In the genomic region with DNA sequence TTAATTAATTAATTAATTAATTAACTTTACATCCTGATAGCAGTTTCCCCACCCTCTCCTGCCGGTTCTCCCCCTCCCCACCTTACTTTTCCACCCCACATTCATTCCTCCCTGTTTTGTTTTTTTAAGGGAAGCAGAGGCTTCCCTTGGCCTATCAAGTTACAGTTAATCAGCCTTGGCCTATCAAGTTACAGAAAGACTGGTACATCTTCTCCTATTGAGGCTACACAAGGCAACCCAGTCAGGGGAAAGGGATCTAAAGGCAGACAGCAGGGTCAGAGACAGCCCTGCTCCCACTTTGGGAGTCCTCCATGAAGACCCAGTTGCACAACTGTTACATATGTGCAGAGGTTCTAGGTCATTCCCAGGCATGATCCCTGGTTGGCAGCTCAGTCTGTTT, we compare ENCODE assay signal across 29 mouse cellular contexts.
DNase-seq lines count a peak whose midpoint lies in the region; ATAC-seq and TF ChIP-seq lines count a peak whose summit lies in the region.
"Had no signal": no experiment of that assay in that cellular context is flagged by ENCODE, and none has a peak within 500 bp of the region (broad histone marks: within the 10 kb centered on the region; RNA-seq: fewer than 3 reads in every experiment).

No protein-coding gene starts in this region.

- WGBS in kidney, embryonic 14.5 days, result 5% methylated on average over 1 of the region's 1 CpGs
- 8% methylated on average over 1 of the region's 1 CpGs for WGBS in kidney, postnatal 0 days
- WGBS in embryonic facial prominence, embryonic 11.5 days, result 13% methylated on average over 1 of the region's 1 CpGs

- no peaks in the 10 kb centered on the region for H3K27me3 ChIP-seq in kidney, embryonic 14.5 days (ENCODE audit: control insufficient read depth, insufficient read depth, low read length)
- no peaks in the 10 kb centered on the region for H3K27me3 ChIP-seq in kidney, postnatal 0 days (ENCODE audit: insufficient read depth, low read length)
- H3K27me3 ChIP-seq in embryonic facial prominence, embryonic 11.5 days (ENCODE audit: control insufficient read depth, insufficient read depth, low read length), result no peaks in the 10 kb centered on the region
- H3K27me3 ChIP-seq: CH12.LX; forebrain, embryonic 13.5 days; heart, embryonic 12.5 days; heart, embryonic 15.5 days; hindbrain, embryonic 13.5 days; intestine, embryonic 15.5 days; Patski had no signal

- no peak overlapping the region for H3K27ac ChIP-seq in kidney, embryonic 14.5 days (ENCODE audit: low read depth, low read length)
- H3K27ac ChIP-seq in kidney, postnatal 0 days, result no peak overlapping the region
- no peak overlapping the region for H3K27ac ChIP-seq in embryonic facial prominence, embryonic 11.5 days (replicated peaks; ENCODE audit: low read depth, low read length)
- H3K27ac ChIP-seq: forebrain, embryonic 10.5 days; forebrain, embryonic 13.5 days; gastrocnemius, adult 2 months; heart, embryonic 15.5 days; hindbrain, embryonic 10.5 days; hindbrain, embryonic 13.5 days; intestine, embryonic 15.5 days had no signal

- TF ChIP-seq CTCF in kidney, postnatal 0 days (IDR thresholded peaks at IDR 0.05; ENCODE audit: low read depth), result no peak

- peak; percentile 94 for ATAC-seq in kidney, embryonic 14.5 days (ENCODE audit: low FRiP score, low TSS enrichment)
- ATAC-seq in kidney, postnatal 0 days (replicated peaks; ENCODE audit: low FRiP score, low read depth), result peak; percentile 59
- 0 out of 2 replicates have a peak, but pooled peaks have one; percentile 59 for ATAC-seq in embryonic facial prominence, embryonic 11.5 days (replicated peaks; ENCODE audit: insufficient number of reproducible peaks, low FRiP score, low TSS enrichment, low read depth)
- ATAC-seq: forebrain, embryonic 13.5 days; forebrain, embryonic 16.5 days; hindbrain, embryonic 16.5 days; intestine, embryonic 15.5 days; Patski had no signal

- H3K4me3 ChIP-seq in kidney, embryonic 14.5 days (ENCODE audit: low read length), result no peak overlapping the region
- H3K4me3 ChIP-seq in kidney, postnatal 0 days (replicated peaks; ENCODE audit: low read depth, low read length), result no peak overlapping the region
- H3K4me3 ChIP-seq in embryonic facial prominence, embryonic 11.5 days (ENCODE audit: low read depth, low read length), result no peak overlapping the region
- H3K4me3 ChIP-seq: forebrain, embryonic 10.5 days; forebrain, embryonic 13.5 days; gastrocnemius, adult 2 months; heart, embryonic 12.5 days; heart, embryonic 15.5 days; hindbrain, embryonic 10.5 days; hindbrain, embryonic 13.5 days; intestine, embryonic 15.5 days had no signal

- H3K9me3 ChIP-seq in kidney, embryonic 14.5 days (ENCODE audit: control insufficient read depth, low read length), result no peaks in the 10 kb centered on the region
- H3K9me3 ChIP-seq in kidney, postnatal 0 days (replicated peaks; ENCODE audit: low read length), result no peaks in the 10 kb centered on the region
- no peaks in the 10 kb centered on the region for H3K9me3 ChIP-seq in embryonic facial prominence, embryonic 11.5 days (replicated peaks; ENCODE audit: control insufficient read depth, low read length)
- H3K9me3 ChIP-seq: forebrain, embryonic 10.5 days; forebrain, embryonic 13.5 days; heart, embryonic 12.5 days; heart, embryonic 15.5 days; hindbrain, embryonic 10.5 days; hindbrain, embryonic 13.5 days; intestine, embryonic 15.5 days had no signal

- H3K9ac ChIP-seq in kidney, embryonic 14.5 days (ENCODE audit: low read depth, low read length), result no peak overlapping the region
- no peak overlapping the region for H3K9ac ChIP-seq in kidney, postnatal 0 days (ENCODE audit: low read depth, low read length)
- no peak overlapping the region for H3K9ac ChIP-seq in embryonic facial prominence, embryonic 11.5 days (replicated peaks; ENCODE audit: low read length)
- H3K9ac ChIP-seq: forebrain, embryonic 13.5 days; heart, embryonic 12.5 days; heart, embryonic 15.5 days; hindbrain, embryonic 13.5 days; intestine, embryonic 15.5 days had no signal

- intact Hi-C loops in gastrocnemius, postnatal 36 days (cut with DNase I), result no loop called here

- DNase-seq in kidney, postnatal 4 days, result no peak
- DNase-seq in kidney, postnatal 0 days (ENCODE audit: low spot score), result peak; percentile 53
- DNase-seq in kidney, adult 8-10 months, result no peak
- DNase-seq in embryonic facial prominence, embryonic 11.5 days (ENCODE audit: low spot score), result peak; percentile 34
- no peak for DNase-seq in gastrocnemius, postnatal 36 days
- DNase-seq: adrenal gland, postnatal 10 days; adrenal gland, postnatal 36 days; B cell, adult 2 months; cerebellum, adult 18-20 months; cerebellum, adult 9-10 months; cerebellum, postnatal 14 days; gastrocnemius, adult 2 months; gastrocnemius, postnatal 14 days; heart, adult 18-20 months; heart, postnatal 10 days; heart, postnatal 36 days had no signal

- H3K4me1 ChIP-seq in kidney, embryonic 14.5 days (ENCODE audit: control insufficient read depth, insufficient read depth, low read length), result no peaks in the 10 kb centered on the region
- H3K4me1 ChIP-seq in kidney, postnatal 0 days (replicated peaks; ENCODE audit: insufficient read depth, low read length), result no peaks in the 10 kb centered on the region
- H3K4me1 ChIP-seq in embryonic facial prominence, embryonic 11.5 days (ENCODE audit: control insufficient read depth, insufficient read depth, low read length), result no peaks in the 10 kb centered on the region
- H3K4me1 ChIP-seq: forebrain, embryonic 10.5 days; forebrain, embryonic 13.5 days; heart, embryonic 12.5 days; heart, embryonic 15.5 days; hindbrain, embryonic 10.5 days; hindbrain, embryonic 13.5 days; intestine, embryonic 15.5 days had no signal

- no peaks in the 10 kb centered on the region for H3K36me3 ChIP-seq in kidney, embryonic 14.5 days (ENCODE audit: control insufficient read depth, insufficient read depth, low read length)
- H3K36me3 ChIP-seq in kidney, postnatal 0 days (ENCODE audit: insufficient read depth, low read length), result no peaks in the 10 kb centered on the region
- H3K36me3 ChIP-seq in embryonic facial prominence, embryonic 11.5 days (replicated peaks; ENCODE audit: control insufficient read depth, insufficient read depth, low read depth, low read length), result no peaks in the 10 kb centered on the region
- H3K36me3 ChIP-seq: forebrain, embryonic 10.5 days; G1E; heart, embryonic 12.5 days; heart, embryonic 15.5 days; hindbrain, embryonic 10.5 days; hindbrain, embryonic 13.5 days; intestine, embryonic 15.5 days had no signal

- H3K4me2 ChIP-seq in kidney, embryonic 14.5 days (replicated peaks; ENCODE audit: low read depth, low read length), result no peak overlapping the region
- no peak overlapping the region for H3K4me2 ChIP-seq in kidney, postnatal 0 days (ENCODE audit: low read length)
- no peak overlapping the region for H3K4me2 ChIP-seq in embryonic facial prominence, embryonic 11.5 days (ENCODE audit: low read depth, low read length)
- H3K4me2 ChIP-seq: forebrain, embryonic 13.5 days; heart, embryonic 12.5 days; heart, embryonic 15.5 days; hindbrain, embryonic 13.5 days; intestine, embryonic 15.5 days had no signal

Comparison
In these comparisons a context has a peak if more than half of its experiments do, and no peak if none do; other contexts are left out.
1. DNase-seq: peak in kidney, postnatal 0 days (single experiment) and embryonic facial prominence, embryonic 11.5 days (single experiment); none in kidney, postnatal 4 days (0 of 2), kidney, adult 8-10 months (0 of 2) and gastrocnemius, postnatal 36 days (0 of 2).
2. Peak in every context shown above with its lines, with median percentiles within 50 percentile points of each other: ATAC-seq.